Mouse (Mus musculus): ENCODE measurements around the gene Dmbx1. TPM values are rescaled to one million over a fixed set of nuclear protein-coding genes. Genes with fewer than 3 reads are reported as not detected.

The Dmbx1 gene
- total RNA-seq, 2 experiments from 2014 or later, result not detected

GRCm38 (mm10) chr4:115886875-115887274 lies 52.9 kb downstream of the Dmbx1 start:
- DNase-seq, result peak; percentile 28

GRCm38 (mm10) chr4:115885846-115886245 lies 53.9 kb downstream of the Dmbx1 start:
- DNase-seq, result no peak

DNA sequence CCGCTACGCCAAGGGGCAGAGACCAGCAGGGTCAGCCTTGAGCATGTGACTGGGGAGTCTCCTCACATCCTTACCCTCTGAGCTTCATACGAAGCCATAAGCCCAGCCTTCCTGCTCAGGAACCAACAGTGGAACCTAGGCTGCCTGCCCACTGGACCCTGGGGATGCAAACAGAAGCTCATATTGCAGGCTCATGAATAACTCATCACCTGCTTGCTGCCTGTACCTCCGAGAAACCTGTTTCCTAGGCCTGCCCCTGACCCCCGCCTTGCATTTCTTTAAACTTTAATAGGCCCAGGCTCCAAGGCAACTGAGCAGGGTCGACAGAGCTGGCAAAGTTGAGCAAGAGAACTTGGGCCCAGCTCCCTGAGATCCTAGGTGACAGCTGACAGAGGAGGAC lies 55.7 kb downstream of the Dmbx1 start, which contains the start of gene Kncn:
Kncn (plus strand) TSS at position 379 of the 400 bp plus-strand sequence.
- no peak for DNase-seq

DNA sequence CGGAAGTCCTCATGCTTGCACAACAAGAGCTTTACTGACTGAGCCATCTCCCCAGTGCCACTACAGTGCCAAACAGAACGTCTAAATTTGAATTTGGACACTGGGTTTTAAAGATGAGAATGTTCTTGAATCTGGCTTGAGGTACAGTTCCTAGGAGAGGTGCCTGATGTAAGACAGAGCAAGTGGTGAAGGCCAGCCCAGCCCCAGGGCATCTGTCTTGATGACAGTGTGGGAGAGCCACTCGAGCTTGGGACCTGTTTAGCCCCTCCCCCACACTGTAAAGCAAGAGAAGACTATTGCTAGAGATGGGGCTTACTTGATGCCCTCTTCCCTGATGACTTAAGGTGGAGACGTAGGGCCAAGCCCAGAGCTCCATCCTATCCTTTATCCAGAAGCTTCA lies 57.5 kb downstream of the Dmbx1 start:
- DNase-seq, result no peak

GRCm38 (mm10) chr4:115881183-115881582 lies 58.5 kb downstream of the Dmbx1 start:
- DNase-seq, result no peak

DNA sequence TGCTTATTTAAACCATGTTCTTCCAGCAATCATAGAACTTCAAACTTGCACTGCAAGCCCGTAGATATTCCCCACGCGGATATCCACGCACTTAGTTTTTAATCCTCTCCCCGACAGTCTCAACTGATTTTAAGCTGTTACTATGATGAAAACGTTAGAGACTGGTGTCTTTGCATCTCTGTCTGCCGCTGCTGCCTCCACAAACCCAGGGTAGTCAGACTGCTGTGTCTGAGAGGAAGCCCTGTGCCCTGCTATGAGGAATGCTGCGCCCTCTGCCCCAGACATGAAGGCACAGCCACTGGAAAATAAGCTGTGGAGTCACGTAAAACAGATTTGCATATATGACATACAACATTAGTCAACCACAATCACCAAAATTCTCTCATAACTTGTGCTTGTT lies 60.9 kb downstream of the Dmbx1 start:
- no peak for DNase-seq

- DNase-seq, result no peak
Measured at GRCm38 (mm10) chr4:115878216-115878678, 61.5 kb downstream of the Dmbx1 start.

DNA sequence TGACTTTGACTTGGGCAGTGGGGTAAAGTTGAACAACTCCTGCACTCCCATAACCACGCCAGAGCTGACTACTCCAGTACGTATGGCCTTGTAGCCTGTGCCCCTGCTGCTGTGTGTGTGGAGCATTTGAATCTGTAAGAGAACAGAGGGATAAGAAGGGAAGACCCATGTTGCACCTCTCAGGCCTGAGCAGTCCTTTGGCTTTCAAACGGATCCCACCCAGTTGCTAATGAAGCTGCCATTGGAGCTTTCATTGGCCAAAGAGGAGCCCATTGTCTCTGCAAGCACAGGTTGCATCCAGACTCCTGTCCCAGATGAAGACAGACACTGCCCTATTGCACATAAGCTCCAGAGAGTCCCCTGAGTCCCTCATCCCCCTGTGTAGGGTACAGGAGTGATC lies 66.5 kb downstream of the Dmbx1 start:
- no peak for DNase-seq

GRCm38 (mm10) chr4:115869512-115870210 lies 70.1 kb downstream of the Dmbx1 start:
- no peak for DNase-seq

Other genes with a start within 250 kb of the Dmbx1 start
- 10 to 100 TPM; 47.0 to 51.9 TPM for gene Efcab14, start 202.2 kb downstream of the Dmbx1 start, total RNA-seq (2021)
- 1 to 10 TPM; 1.0 to 1.3 TPM for gene Tex38, start 158.9 kb downstream of the Dmbx1 start, total RNA-seq (2021)
- gene Atpaf1, start 155.1 kb downstream of the Dmbx1 start, total RNA-seq (2021), result 10 to 100 TPM; 42.8 to 52.2 TPM
- gene Mob3c, start 111.8 kb downstream of the Dmbx1 start, total RNA-seq (2021), result 10 to 100 TPM; 13.8 to 15.1 TPM
- gene Mknk1, start 100.7 kb downstream of the Dmbx1 start, total RNA-seq (2021), result 10 to 100 TPM; 30.4 to 43.9 TPM
- gene Kncn, start 55.5 kb downstream of the Dmbx1 start, total RNA-seq (2021), result not detected
- not detected for gene 6430628N08Rik, start 49.3 kb downstream of the Dmbx1 start, total RNA-seq (2021)
- 10 to 100 TPM in 1 of 2 experiments, 1 to 10 TPM in 1; 9.8 to 13.8 TPM for gene Faah, start 78.0 kb upstream of the Dmbx1 start, total RNA-seq (2021)
- gene Nsun4, start 114.0 kb upstream of the Dmbx1 start, total RNA-seq (2021), result 10 to 100 TPM; 24.1 to 28.4 TPM
- gene Uqcrh, start 135.1 kb upstream of the Dmbx1 start, total RNA-seq (2021), result 1,000 to 10,000 TPM; 1,050 to 1,199 TPM
- gene Lrrc41, start 135.3 kb upstream of the Dmbx1 start, total RNA-seq (2021), result 10 to 100 TPM; 54.5 to 60.0 TPM
- gene Rad54l, start 183.8 kb upstream of the Dmbx1 start, total RNA-seq (2021), result 1 to 10 TPM; 4.3 to 6.5 TPM
- gene Pomgnt1, start 183.9 kb upstream of the Dmbx1 start, total RNA-seq (2021), result 10 to 100 TPM; 66.1 to 73.4 TPM
- gene Lurap1, start 211.4 kb upstream of the Dmbx1 start, total RNA-seq (2021), result 10 to 100 TPM; 14.5 to 19.1 TPM
- not detected for gene Tspan1, start 227.7 kb upstream of the Dmbx1 start, total RNA-seq (2021)
- gene 1700042G07Rik, start 233.4 kb upstream of the Dmbx1 start, total RNA-seq (2021), result not detected
- not detected for gene Gm49337, start 233.5 kb upstream of the Dmbx1 start, total RNA-seq (2021)

Measured in adrenal gland, postnatal 10 days (tissue).